Mouse (Mus musculus): ENCODE results near the gene Ccdc106.

- TF ChIP-seq ZC3H11A (IDR thresholded peaks at IDR 0.05; ENCODE audit: low read depth, low read length) (no peak), POLR2AphosphoS2 (IDR thresholded peaks at IDR 0.05; ENCODE audit: low read depth, low read length) (no peak), POLR2A (IDR thresholded peaks at IDR 0.05; ENCODE audit: low read depth, low read length) (no peak), CTCF (conservative IDR thresholded peaks at IDR 0.05 in 1 of 2, IDR thresholded peaks at IDR 0.05 in 1 of 2; ENCODE audit: low read depth in 2 of 2, low read length in 2 of 2) (peak; percentile 15 to 88; a peak in 2 of 4 replicates), TCF12 (IDR thresholded peaks at IDR 0.05; ENCODE audit: low read depth, low read length) (no peak), CHD1 (IDR thresholded peaks at IDR 0.05; ENCODE audit: low read depth, low read length) (no peak)
Observed at GRCm38 (mm10) chr7:5047313-5047712, 27.0 kb downstream of the Ccdc106 start.

All from CH12.LX (cell line).